Mouse (Mus musculus): ENCODE data around the gene Cdc34. TPM values are rescaled to one million over a fixed set of nuclear protein-coding genes. Genes with fewer than 3 reads are reported as not detected.
A peak's percentile ranks its signal among the peaks of the same experiment; 100 is the strongest.

The Cdc34 gene
- 88.0 and 89.6 TPM in 2 replicates for polyA plus RNA-seq (2015; fragmentation: Nextera tagmentation; extraction: Ambion mirVana)

GRCm38 (mm10) chr10:79681591-79682245 is at the start of gene Cdc34:
Gene Cdc34 (plus strand): TSS chr10:79682195.
- Histone ChIP-seq H3K36me3 (ENCODE audit: control insufficient read depth, insufficient read depth) (peaks cover 25% of the 10 kb centered on the region), H3K27ac (ENCODE audit: low read depth, low read length) (peak within 1 kb of the TSS; percentile 76), H3K4me3 (ENCODE audit: low read depth, low read length) (peak within 1 kb of the TSS; percentile 72), H3K4me2 (replicated peaks; ENCODE audit: low read depth) (peak within 1 kb of the TSS; percentile 86), H3K27me3 (replicated peaks; ENCODE audit: control insufficient read depth, insufficient read depth, low read length) (no peaks in the 10 kb centered on the region), H3K9me3 (ENCODE audit: control insufficient read depth) (no peaks in the 10 kb centered on the region), H3K4me1 (replicated peaks; ENCODE audit: control insufficient read depth, insufficient read depth, low read length) (no peaks in the 10 kb centered on the region; the same call in 1 of the 2 replicates), H3K9ac (ENCODE audit: low read depth, low read length) (peak within 1 kb of the TSS; percentile 82)
- WGBS = under 1% methylated on average over 57 of the region's 84 CpGs
- peak; percentile 63 for TF ChIP-seq CTCF (IDR thresholded peaks at IDR 0.05; ENCODE audit: low read depth)
- ATAC-seq = peak; percentile 92

GRCm38 (mm10) chr10:79633006-79633777 is 48.8 kb upstream of the Cdc34 start:
- H3K9me3 ChIP-seq (ENCODE audit: control insufficient read depth) = no peaks in the 10 kb centered on the region
- H3K27me3 ChIP-seq (replicated peaks; ENCODE audit: control insufficient read depth, insufficient read depth, low read length) = peaks cover 19% of the 10 kb centered on the region
- no peak overlapping the region for H3K4me3 ChIP-seq (ENCODE audit: low read depth, low read length)
- ATAC-seq = no peak
- WGBS = 79% methylated on average over 17 of the region's 17 CpGs
- no peak overlapping the region for H3K4me2 ChIP-seq (replicated peaks; ENCODE audit: low read depth)
- no peak overlapping the region for H3K9ac ChIP-seq (ENCODE audit: low read depth, low read length)
- H3K36me3 ChIP-seq (ENCODE audit: control insufficient read depth, insufficient read depth) = no peaks in the 10 kb centered on the region
- no peak overlapping the region for H3K27ac ChIP-seq (ENCODE audit: low read depth, low read length)
- no peak for TF ChIP-seq CTCF (IDR thresholded peaks at IDR 0.05; ENCODE audit: low read depth)
- H3K4me1 ChIP-seq (replicated peaks; ENCODE audit: control insufficient read depth, insufficient read depth, low read length) = no peaks in the 10 kb centered on the region

- no peak for TF ChIP-seq CTCF (IDR thresholded peaks at IDR 0.05; ENCODE audit: low read depth)
- ATAC-seq = no peak
- Histone ChIP-seq H3K9ac (ENCODE audit: low read depth, low read length) (no peak overlapping the region), H3K27ac (ENCODE audit: low read depth, low read length) (no peak overlapping the region), H3K4me3 (ENCODE audit: low read depth, low read length) (no peak overlapping the region), H3K27me3 (replicated peaks; ENCODE audit: control insufficient read depth, insufficient read depth, low read length) (peaks cover 31% of the 10 kb centered on the region), H3K36me3 (ENCODE audit: control insufficient read depth, insufficient read depth) (no peaks in the 10 kb centered on the region), H3K4me1 (replicated peaks; ENCODE audit: control insufficient read depth, insufficient read depth, low read length) (no peaks in the 10 kb centered on the region), H3K4me2 (replicated peaks; ENCODE audit: low read depth) (no peak overlapping the region), H3K9me3 (ENCODE audit: control insufficient read depth) (no peaks in the 10 kb centered on the region)
- 81% methylated on average over 8 of the region's 8 CpGs for WGBS
Observed at GRCm38 (mm10) chr10:79636287-79636686, 45.7 kb upstream of the Cdc34 start.

- H3K27me3 ChIP-seq (replicated peaks; ENCODE audit: control insufficient read depth, insufficient read depth, low read length) = peaks cover 31% of the 10 kb centered on the region
- under 1% methylated on average over 89 of the region's 116 CpGs for WGBS
- H3K4me2 ChIP-seq (replicated peaks; ENCODE audit: low read depth) = peak within 1 kb of the TSS; percentile 75
- no peak for TF ChIP-seq CTCF (IDR thresholded peaks at IDR 0.05; ENCODE audit: low read depth)
- no peaks in the 10 kb centered on the region for H3K9me3 ChIP-seq (ENCODE audit: control insufficient read depth)
- H3K4me1 ChIP-seq (replicated peaks; ENCODE audit: control insufficient read depth, insufficient read depth, low read length) = no peaks in the 10 kb centered on the region
- peak; percentile 26 for ATAC-seq
- peak within 1 kb of the TSS; percentile 28 for H3K9ac ChIP-seq (ENCODE audit: low read depth, low read length)
- H3K36me3 ChIP-seq (ENCODE audit: control insufficient read depth, insufficient read depth) = no peaks in the 10 kb centered on the region
- H3K4me3 ChIP-seq (ENCODE audit: low read depth, low read length) = peak within 1 kb of the TSS; percentile 57
- H3K27ac ChIP-seq (ENCODE audit: low read depth, low read length) = peak within 1 kb of the TSS; percentile 57
Observed at GRCm38 (mm10) chr10:79637128-79638110, 44.6 kb upstream of the Cdc34 start, which contains the start of gene Shc2. Gene Shc2 (minus strand): TSS chr10:79637918.

GRCm38 (mm10) chr10:79638486-79639204 is 43.4 kb upstream of the Cdc34 start:
- Histone ChIP-seq H3K4me1 (replicated peaks; ENCODE audit: control insufficient read depth, insufficient read depth, low read length) (no peaks in the 10 kb centered on the region), H3K9me3 (ENCODE audit: control insufficient read depth) (no peaks in the 10 kb centered on the region), H3K36me3 (ENCODE audit: control insufficient read depth, insufficient read depth) (no peaks in the 10 kb centered on the region), H3K4me3 (ENCODE audit: low read depth, low read length) (peak overlapping the region; percentile 17; the same call in 1 of the 2 replicates), H3K4me2 (replicated peaks; ENCODE audit: low read depth) (peak overlapping the region; percentile 75), H3K27me3 (replicated peaks; ENCODE audit: control insufficient read depth, insufficient read depth, low read length) (peaks cover 31% of the 10 kb centered on the region), H3K27ac (ENCODE audit: low read depth, low read length) (no peak overlapping the region), H3K9ac (ENCODE audit: low read depth, low read length) (no peak overlapping the region)
- WGBS = 6% methylated on average over 23 of the region's 23 CpGs
- no peak for TF ChIP-seq CTCF (IDR thresholded peaks at IDR 0.05; ENCODE audit: low read depth)
- peak; percentile 24; the same call in 1 of the 2 replicates for ATAC-seq

Data from intestine, postnatal 0 days (tissue).